Comparison of ENCODE assay signal across 8 mouse cellular contexts in genomic region chr2:84670569-84670933, GRCm38 (mm10). TPM values are rescaled to one million over a fixed set of nuclear protein-coding genes. Genes with fewer than 3 reads are reported as not detected.
A peak's percentile ranks its signal among the peaks of the same experiment; 100 is the strongest.
DNase-seq lines count a peak whose midpoint lies in the region; ATAC-seq and TF ChIP-seq lines count a peak whose summit lies in the region.

Gene Selenoh (minus strand): TSS chr2:84670770.

- TF ChIP-seq CTCF in liver, adult 2 months (IDR thresholded peaks at IDR 0.05; ENCODE audit: low read depth, low read length), result no peak

- H3K4me3 ChIP-seq in heart, embryonic 11.5 days (ENCODE audit: low read depth, low read length), result peak within 1 kb of the TSS; percentile 90
- peak within 1 kb of the TSS; percentile 92 for H3K4me3 ChIP-seq in kidney, embryonic 16.5 days (ENCODE audit: low read length)
- H3K4me3 ChIP-seq in liver, adult 2 months (ENCODE audit: insufficient read depth, low read depth, low read length), result peak within 1 kb of the TSS; percentile 97
- H3K4me3 ChIP-seq in myocyte, result peak within 1 kb of the TSS; percentile 92

- peaks cover 20% of the 10 kb centered on the region for H3K36me3 ChIP-seq in heart, embryonic 11.5 days (ENCODE audit: control insufficient read depth, insufficient read depth, low read length)
- H3K36me3 ChIP-seq in kidney, embryonic 16.5 days (ENCODE audit: insufficient read depth, low read length), result peaks cover 34% of the 10 kb centered on the region
- peaks cover 24% of the 10 kb centered on the region for H3K36me3 ChIP-seq in liver, adult 2 months (ENCODE audit: control insufficient read depth, insufficient read depth, low read length)
- peaks cover 12% of the 10 kb centered on the region for H3K36me3 ChIP-seq in myocyte (ENCODE audit: control insufficient read depth, insufficient read depth)
- peaks cover 8% of the 10 kb centered on the region for H3K36me3 ChIP-seq in splenic B cell, adult 2 months (ENCODE audit: control insufficient read depth, insufficient read depth, low read length, poor library complexity, severe bottlenecking)

- under 1% methylated on average over 20 of the region's 20 CpGs for WGBS in heart, embryonic 11.5 days (ENCODE audit: insufficient replicate concordance)
- WGBS in kidney, embryonic 16.5 days, result under 1% methylated on average over 20 of the region's 20 CpGs
- 1% methylated on average over 20 of the region's 20 CpGs for WGBS in liver, adult 2 months

- peak within 1 kb of the TSS; percentile 95 for H3K27ac ChIP-seq in heart, embryonic 11.5 days (ENCODE audit: low read depth, low read length)
- H3K27ac ChIP-seq in kidney, embryonic 16.5 days (ENCODE audit: low read length), result peak within 1 kb of the TSS; percentile 98
- peak within 1 kb of the TSS; percentile 13; the same call in 1 of the 2 replicates for H3K27ac ChIP-seq in liver, adult 2 months (replicated peaks; ENCODE audit: insufficient read depth, low read depth, low read length)

- H3K4me2 ChIP-seq in heart, embryonic 11.5 days, result peak within 1 kb of the TSS; percentile 76
- peak within 1 kb of the TSS; percentile 84 for H3K4me2 ChIP-seq in kidney, embryonic 16.5 days (replicated peaks; ENCODE audit: low read depth, low read length)
- H3K4me2 ChIP-seq in myocyte (ENCODE audit: low read depth), result peak within 1 kb of the TSS; percentile 89

- DNase-seq in B cell, adult 2 months, result peak; percentile 86 to 89
- peak; percentile 96 for DNase-seq in brain, adult 2 months (ENCODE audit: low read depth, low spot score)
- DNase-seq in liver, adult 2 months (ENCODE audit: extremely low read depth, low read depth, low spot score), result peak; percentile 55
- peak; percentile 92 for DNase-seq in splenic B cell, adult 2 months (ENCODE audit: low read depth, low spot score)

- H3K9ac ChIP-seq in heart, embryonic 11.5 days (ENCODE audit: low read depth, low read length), result peak within 1 kb of the TSS; percentile 98
- H3K9ac ChIP-seq in kidney, embryonic 16.5 days (replicated peaks; ENCODE audit: low read length), result peak within 1 kb of the TSS; percentile 94
- H3K9ac ChIP-seq in liver, adult 2 months (ENCODE audit: low read depth, low read length), result peak within 1 kb of the TSS; percentile 85

- peak; percentile 90 for ATAC-seq in erythroblast, adult 5-6 weeks (replicated peaks; ENCODE audit: low FRiP score, poor library complexity, severe bottlenecking)
- ATAC-seq in heart, embryonic 11.5 days (replicated peaks; ENCODE audit: insufficient number of reproducible peaks, low FRiP score, low TSS enrichment), result peak; percentile 89
- peak; percentile 97 for ATAC-seq in kidney, embryonic 16.5 days (ENCODE audit: low FRiP score, low TSS enrichment)

- no peaks in the 10 kb centered on the region for H3K79me2 ChIP-seq in liver, adult 2 months (ENCODE audit: control insufficient read depth, insufficient read depth, low read length)
- peaks cover 15% of the 10 kb centered on the region for H3K79me2 ChIP-seq in myocyte (ENCODE audit: control insufficient read depth, insufficient read depth)

- peak within 1 kb of the TSS; percentile 91 for H3ac ChIP-seq in myocyte (ENCODE audit: control insufficient read depth, insufficient read length)

- peaks cover 10% of the 10 kb centered on the region; the same call in 1 of the 2 replicates for H3K4me1 ChIP-seq in heart, embryonic 11.5 days (ENCODE audit: control insufficient read depth, insufficient read depth, low read length)
- H3K4me1 ChIP-seq in kidney, embryonic 16.5 days (ENCODE audit: insufficient read depth, low read length), result peaks cover 15% of the 10 kb centered on the region
- peaks cover 7% of the 10 kb centered on the region; the same call in 1 of the 2 replicates for H3K4me1 ChIP-seq in liver, adult 2 months (ENCODE audit: control insufficient read depth, insufficient read depth, low read length)

- H3K9me3 ChIP-seq in heart, embryonic 11.5 days (replicated peaks; ENCODE audit: control insufficient read depth, low read length), result no peaks in the 10 kb centered on the region
- no peaks in the 10 kb centered on the region for H3K9me3 ChIP-seq in kidney, embryonic 16.5 days (ENCODE audit: low read length)

- no peak for TF ChIP-seq POLR2A in liver, adult 2 months (IDR thresholded peaks at IDR 0.05; ENCODE audit: extremely low read depth, insufficient read depth, low read length)
- TF ChIP-seq POLR2A in myocyte (IDR thresholded peaks at IDR 0.05; ENCODE audit: insufficient read length, low read depth), result no peak

- no peaks in the 10 kb centered on the region for H3K27me3 ChIP-seq in heart, embryonic 11.5 days (ENCODE audit: control insufficient read depth, insufficient read depth, low read length)
- H3K27me3 ChIP-seq in kidney, embryonic 16.5 days (ENCODE audit: insufficient read depth, low read length), result no peaks in the 10 kb centered on the region
- H3K27me3 ChIP-seq in liver, adult 2 months (ENCODE audit: control insufficient read depth, insufficient read depth, low read length), result no peaks in the 10 kb centered on the region
- H3K27me3 ChIP-seq in myocyte (ENCODE audit: control insufficient read depth, insufficient read depth, insufficient read length), result no peaks in the 10 kb centered on the region
- H3K27me3 ChIP-seq in splenic B cell, adult 2 months (ENCODE audit: control insufficient read depth, insufficient read depth, low read length, poor library complexity, severe bottlenecking), result no peaks in the 10 kb centered on the region; the same call in 1 of the 2 replicates

TF ChIP-seq in myocyte, 11 proteins besides CTCF, POLR2A, EP300 and RAD21:
- TF ChIP-seq POLR2AphosphoS2 (IDR thresholded peaks at IDR 0.05; ENCODE audit: insufficient read length, low read depth) (peak; percentile 75), USF1 (IDR thresholded peaks at IDR 0.05; ENCODE audit: low read depth) (peak; percentile 99), MYOD1 (IDR thresholded peaks at IDR 0.05; ENCODE audit: control insufficient read depth in 1 of 3, insufficient read length in 2 of 3, low read depth in 2 of 3) (no peak), MAX (IDR thresholded peaks at IDR 0.05; ENCODE audit: low read depth) (peak; percentile 18), E2F4 (IDR thresholded peaks at IDR 0.05; ENCODE audit: insufficient read depth) (peak; percentile 92)
TF ChIP-seq in myocyte: peak in this region for 4.

RNA-seq across cellular contexts. Expression of gene Selenoh, which starts in this region (rescaled TPM):
- 42.3 and 58.3 TPM in 2 replicates for total RNA-seq in erythroblast, adult 5-6 weeks (2015; ENCODE audit: low replicate concordance)
- 23.3 and 23.4 TPM in 2 replicates for total RNA-seq in erythroblast, adult 5-6 weeks (2017; ENCODE audit: low replicate concordance)
- 298 and 299 TPM in 2 replicates for polyA plus RNA-seq in heart, embryonic 11.5 days (2014; fragmentation: Nextera tagmentation; extraction: Ambion mirVana)
- polyA plus RNA-seq in kidney, embryonic 16.5 days (2015; fragmentation: Nextera tagmentation; extraction: Ambion mirVana), result 304 and 332 TPM in 2 replicates
- total RNA-seq in liver, adult 2 months (2014; rRNA removed), result 19.2 and 27.3 TPM in 2 replicates
- polyA plus RNA-seq in liver, adult 2 months (2012; rRNA removed), result 18.8 and 19.6 TPM in 2 replicates
- 129 TPM for polyA plus RNA-seq in myocyte (2012; fragmentation: generic; extraction: Trizol)

Comparison
In these comparisons a context has a peak if more than half of its experiments do, and no peak if none do; other contexts are left out.
1. Peak in every context shown above with its lines: DNase-seq, ATAC-seq, H3K4me3 ChIP-seq and H3K27ac ChIP-seq.
2. H3K27ac ChIP-seq: peak in every context shown above with its lines; median percentile 98 in kidney, embryonic 16.5 days; 95 in heart, embryonic 11.5 days; 13 in liver, adult 2 months.